Mouse (Mus musculus) urinary bladder, adult 2 months (tissue): ENCODE data around the gene Trappc3. TPM values are rescaled to one million over a fixed set of nuclear protein-coding genes. Genes with fewer than 3 reads are reported as not detected.

ENCODE experiments used
- DNase-seq: peaks from one replicate; pipeline ENCODE4 v3.0.0; 2022; ENCODE audit warnings: low spot score
- polyA plus RNA-seq: library from polyadenylated mRNA; depleted of rRNA; stranded (reverse); fragments of >200 nt; gene quantifications from 2 replicates; pipeline ENCODE4 v1.2.3, GENCODE M21; 2012

Trappc3 gene
- polyA plus RNA-seq, 1 experiment = 101 TPM

DNA sequence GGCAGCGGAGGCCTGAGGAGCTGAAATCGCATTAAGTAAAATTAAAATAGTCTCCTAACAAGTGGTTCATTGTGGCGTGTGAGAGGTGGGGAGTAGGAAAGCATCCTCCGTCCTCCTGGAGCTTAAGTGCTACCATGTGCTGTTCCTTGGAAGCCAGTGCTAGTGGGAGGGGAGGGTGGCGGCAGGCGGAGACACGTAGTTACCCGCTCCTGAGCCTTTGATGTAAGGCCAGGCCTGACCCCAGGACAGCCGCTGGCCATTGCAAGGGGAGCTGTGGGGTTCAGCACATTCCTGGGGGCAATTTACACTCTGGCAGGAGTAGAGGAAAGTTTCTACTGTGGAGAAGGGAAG lies 16.4 kb downstream of the Trappc3 start:
- DNase-seq = no peak

- DNase-seq = no peak
Observed at GRCm38 (mm10) chr4:126278961-126279360, 16.8 kb downstream of the Trappc3 start.

DNA sequence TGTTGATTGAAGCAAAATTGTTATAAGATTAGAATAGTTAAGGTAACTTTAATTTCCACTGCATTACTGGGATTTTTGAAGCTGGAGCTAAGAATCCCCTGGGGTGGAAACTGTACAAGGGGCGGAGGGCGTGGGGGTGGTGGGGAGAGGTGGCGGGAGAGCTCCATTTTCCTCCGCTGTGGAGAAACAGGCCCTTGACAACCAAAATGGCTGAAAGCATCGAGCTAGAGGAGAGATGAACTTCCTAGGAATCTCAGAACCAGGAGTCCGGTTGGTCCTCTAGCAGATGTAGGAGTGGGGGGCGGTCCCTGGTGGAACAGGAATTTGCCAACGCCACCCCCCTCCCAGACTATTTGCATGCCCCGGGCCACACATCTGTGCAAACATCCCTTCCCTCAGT lies 19.6 kb downstream of the Trappc3 start:
- no peak for DNase-seq

- DNase-seq = no peak
Observed at GRCm38 (mm10) chr4:126283582-126283981, 21.5 kb downstream of the Trappc3 start.

DNA sequence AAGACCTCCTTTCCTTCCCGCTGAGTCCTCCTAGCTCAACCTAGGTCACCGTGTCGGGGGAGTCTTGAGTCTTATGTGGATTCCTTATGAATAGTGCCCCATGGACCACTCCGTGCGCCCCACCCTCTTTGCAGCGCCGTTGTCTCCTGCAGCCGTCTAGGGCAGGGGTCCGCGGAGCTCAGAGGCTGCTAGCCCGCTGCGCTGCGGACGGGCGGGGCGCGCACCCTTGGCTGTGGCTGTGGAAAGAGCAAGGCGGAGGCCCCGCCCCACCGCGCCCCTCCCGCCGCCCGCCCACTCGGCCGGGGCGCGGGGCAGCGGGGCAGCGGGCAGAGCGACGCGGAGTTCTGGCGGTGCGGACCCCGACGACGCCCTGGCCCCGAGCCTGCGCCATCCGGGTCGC lies 24.4 kb downstream of the Trappc3 start, which contains the start of gene Col8a2:
Gene Col8a2, plus strand, starts transcription at position 302 of the 400 bp plus-strand sequence.
- DNase-seq = no peak

DNA sequence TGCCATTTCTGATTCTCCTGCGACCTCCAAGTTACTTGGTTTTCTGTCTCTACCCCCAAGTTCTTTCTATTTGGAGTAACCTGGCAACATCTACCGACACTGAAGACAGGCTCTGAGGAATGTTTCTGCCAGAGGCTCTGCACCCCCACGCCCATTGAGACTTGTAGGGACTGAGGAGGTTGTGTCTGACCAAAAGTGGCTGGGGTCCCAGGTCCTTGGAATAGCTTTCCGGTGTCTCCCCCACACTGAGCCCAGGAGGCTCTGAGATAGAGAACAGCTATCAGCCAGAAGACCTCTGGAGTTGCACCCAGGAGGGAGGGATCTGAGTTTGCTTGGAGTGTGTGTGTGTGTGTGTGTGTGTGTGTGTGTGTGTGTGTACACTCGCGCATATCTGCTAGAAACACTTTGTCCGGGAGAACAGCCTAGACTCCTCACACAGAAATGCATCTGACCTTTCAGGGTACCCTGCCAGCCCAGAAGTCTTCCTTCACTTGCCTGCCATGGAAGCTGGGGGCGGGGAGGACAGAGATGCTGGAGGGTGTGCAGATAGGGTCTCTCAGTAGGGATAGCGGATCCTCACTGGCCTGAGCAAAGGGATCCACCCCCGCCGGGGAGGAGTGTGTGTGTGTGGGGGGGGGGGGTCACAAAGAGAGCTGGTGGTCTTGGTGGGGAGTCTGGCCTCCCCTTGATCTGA lies 25.3 kb downstream of the Trappc3 start:
- no peak for DNase-seq

GRCm38 (mm10) chr4:126288085-126288666 lies 26.1 kb downstream of the Trappc3 start:
- DNase-seq = no peak

DNA sequence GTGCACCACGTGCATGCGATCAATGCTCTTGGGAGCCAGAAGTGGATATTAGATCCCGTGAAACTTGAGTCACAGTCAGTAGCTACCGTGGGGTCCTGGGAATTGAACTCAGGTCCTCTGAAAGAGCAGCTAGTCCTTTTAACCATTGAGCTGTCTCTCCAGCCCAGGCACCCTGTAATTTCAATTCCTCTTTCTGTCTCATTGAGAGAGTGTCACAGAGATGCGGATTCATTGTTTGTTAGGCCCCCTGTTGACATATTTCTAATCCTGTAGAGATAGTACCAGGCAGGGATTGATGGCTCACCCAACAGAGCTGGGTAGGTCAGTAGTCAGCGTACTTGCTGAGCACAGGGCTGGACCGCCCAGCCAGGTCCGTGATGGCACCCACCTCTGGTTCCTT lies 28.2 kb downstream of the Trappc3 start:
- DNase-seq = no peak

DNA sequence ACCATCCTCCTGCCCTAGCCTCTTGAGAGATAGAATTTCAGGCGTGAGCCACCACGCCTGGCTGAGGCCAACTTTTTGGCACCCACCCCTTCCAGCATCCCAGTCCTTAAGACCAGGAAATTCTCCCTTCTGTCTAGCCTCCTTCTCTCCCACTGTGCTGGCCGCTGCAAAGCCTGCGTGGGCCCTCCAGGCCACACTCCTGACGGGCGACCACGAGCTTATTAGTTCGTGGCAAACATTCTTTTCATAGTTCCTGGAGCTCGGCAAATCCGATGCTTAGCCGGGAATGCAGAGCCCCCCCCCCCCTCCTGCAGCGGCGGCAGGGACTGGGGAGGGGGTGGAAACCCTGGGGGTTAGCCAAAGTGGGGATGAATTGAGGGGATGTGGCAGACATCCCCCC lies 29.1 kb downstream of the Trappc3 start:
- DNase-seq = no peak

DNA sequence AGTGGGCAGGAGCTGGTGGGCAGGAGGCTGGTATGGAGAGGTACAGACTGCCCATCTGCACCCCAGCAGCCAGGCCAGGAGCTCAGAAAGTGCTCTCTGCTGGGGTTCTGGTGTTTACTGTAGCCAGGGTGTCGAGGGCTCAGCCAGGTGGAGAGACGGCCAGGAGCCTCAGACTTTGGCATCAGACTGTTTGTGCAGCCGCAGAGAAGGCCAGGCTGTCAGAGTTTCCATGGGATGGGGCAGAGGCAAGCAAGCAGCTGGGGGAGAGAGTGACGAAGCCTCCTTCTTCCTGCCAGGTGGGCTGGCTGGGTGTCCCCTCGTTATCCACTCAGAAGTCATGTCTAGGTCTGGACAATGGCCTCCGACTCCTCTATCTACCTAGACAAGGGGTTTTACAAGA lies 33.0 kb downstream of the Trappc3 start:
- DNase-seq = peak; percentile 16

DNA sequence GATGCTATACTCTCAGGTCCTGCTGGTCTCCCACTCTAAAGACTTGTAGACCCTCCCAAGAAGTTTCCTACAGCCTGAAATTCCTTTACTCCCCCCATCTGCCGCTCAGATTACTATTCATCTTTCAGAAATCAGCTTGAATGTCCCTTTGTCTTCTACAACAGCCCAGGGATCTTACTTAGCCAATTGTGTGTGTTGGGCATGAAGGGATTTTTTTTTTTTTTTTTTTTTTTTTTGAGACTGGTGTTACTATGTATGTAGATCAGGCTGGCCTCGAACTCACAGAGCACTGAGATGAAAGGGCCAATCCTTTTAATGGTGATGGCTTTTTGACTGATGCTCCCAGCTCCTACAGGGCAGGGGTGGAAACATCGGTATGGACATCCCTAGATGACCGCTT lies 33.8 kb downstream of the Trappc3 start:
- DNase-seq = no peak

DNA sequence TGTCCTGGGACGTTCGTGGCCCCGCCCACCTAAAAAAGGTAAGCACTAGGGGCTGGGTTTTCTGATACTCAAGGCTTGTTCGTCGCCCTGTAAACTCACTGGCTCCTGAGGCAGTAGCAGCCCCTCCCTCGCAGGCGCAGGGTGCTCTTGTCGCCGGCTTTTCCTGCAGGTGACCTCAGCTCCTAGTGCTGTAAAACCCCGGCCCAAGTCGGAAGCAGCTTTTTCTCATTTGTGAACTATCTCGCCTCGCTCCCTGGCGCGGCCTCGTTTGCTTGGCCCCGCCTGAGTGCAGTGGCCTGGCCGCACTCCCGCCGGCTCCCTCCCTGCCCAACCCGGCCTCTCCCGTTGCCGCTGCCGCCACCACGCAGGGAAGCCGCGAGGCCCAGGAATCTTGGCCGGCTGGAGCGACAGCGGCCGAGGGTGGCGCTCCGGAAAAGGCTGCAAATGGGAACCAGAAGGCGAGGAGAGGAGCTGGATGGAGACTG lies 34.5 kb downstream of the Trappc3 start:
- DNase-seq = peak; percentile 53

GRCm38 (mm10) chr4:126300916-126301583 lies 38.9 kb downstream of the Trappc3 start:
- peak; percentile 34 for DNase-seq

GRCm38 (mm10) chr4:126301584-126302309 lies 39.6 kb downstream of the Trappc3 start:
- peak; percentile 19 for DNase-seq

DNA sequence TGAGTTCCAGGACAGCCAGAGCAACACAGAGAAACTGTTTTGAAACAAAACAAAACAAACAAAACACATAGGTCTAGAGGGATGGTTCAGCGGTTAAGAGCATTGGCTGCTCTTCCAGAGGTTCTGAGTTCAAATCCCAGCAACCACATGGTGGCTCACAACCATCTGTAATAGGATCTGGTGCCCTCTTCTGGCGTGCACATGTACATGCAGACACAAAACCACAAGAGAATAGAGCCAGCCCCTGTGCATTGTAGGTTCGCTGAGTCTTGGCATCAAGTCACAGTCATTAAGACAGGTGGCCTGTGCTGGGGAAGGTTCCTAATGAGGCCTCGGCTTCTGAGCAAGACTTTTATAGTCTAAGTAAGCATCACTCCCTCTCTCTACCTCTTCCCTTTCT lies 41.8 kb downstream of the Trappc3 start:
- no peak for DNase-seq

DNA sequence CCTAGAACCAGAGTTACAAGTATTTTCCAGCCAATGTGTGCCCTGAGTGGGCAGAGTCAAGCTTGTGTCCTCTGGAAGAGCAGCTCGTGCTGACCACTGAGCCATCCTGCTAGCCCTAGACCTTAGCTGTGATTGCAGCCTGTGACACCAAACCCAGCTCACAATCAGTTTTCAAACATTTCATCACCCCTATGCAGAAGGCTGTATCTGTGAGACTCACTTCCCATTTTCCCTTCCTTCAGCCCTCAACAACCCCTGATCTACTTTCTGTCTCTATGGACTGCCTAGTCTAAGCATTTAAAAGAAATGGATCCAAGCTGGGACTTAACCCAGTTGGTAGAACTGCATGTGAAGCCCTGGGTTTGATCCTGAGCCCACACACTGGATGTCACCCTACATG lies 43.3 kb downstream of the Trappc3 start:
- no peak for DNase-seq

GRCm38 (mm10) chr4:126306058-126306457 lies 43.9 kb downstream of the Trappc3 start:
- no peak for DNase-seq

DNA sequence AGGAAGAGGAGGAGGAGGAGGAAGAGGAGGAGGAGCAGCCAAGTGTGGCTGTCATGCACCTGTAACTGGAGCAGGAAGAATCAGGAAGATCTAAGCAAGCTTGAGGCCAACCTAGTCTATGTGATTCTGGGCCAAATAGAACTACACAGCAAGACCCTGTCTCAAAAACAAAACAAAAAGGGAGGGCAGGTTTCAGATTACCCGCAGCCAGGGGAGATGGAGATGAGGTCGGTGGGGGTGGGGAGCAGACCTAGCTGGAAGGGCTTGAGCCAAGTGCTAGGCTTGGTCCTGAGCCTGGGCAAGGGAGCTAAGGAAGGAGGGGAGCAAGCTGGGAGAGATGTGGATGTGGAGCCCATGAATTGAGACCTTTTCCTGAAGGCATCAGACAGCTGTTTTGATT lies 44.7 kb downstream of the Trappc3 start:
- DNase-seq = no peak

GRCm38 (mm10) chr4:126309211-126309921 lies 47.2 kb downstream of the Trappc3 start:
- peak; percentile 23 for DNase-seq

DNA sequence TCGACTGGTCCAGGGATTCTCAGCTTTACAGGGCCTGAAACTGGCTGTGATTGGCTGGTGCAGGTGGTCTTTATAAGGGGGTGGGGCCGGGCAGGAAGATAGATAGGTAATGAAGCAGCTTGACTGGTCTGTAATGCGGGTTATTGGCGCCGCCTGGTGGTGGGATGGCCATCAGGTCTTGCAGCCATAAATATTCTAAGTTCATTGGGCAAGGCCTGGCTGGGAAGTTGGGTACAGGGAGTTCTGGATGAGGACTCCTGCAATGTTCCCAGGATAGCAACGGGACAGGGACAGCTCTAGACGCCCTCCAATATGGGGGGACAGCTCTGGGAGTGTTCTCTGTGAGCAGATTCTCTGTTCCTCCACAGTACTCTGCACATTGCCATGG lies 47.8 kb downstream of the Trappc3 start:
- DNase-seq = peak; percentile 83

GRCm38 (mm10) chr4:126310344-126310743 lies 48.2 kb downstream of the Trappc3 start:
- DNase-seq = peak; percentile 21
